Mouse (Mus musculus) thymus, postnatal 25 days (tissue): ENCODE measurements around the gene Pik3cg.

ENCODE experiments used
- DNase-seq: peaks from one replicate; pipeline ENCODE4 v3.0.0; 2022

Pik3cg gene

DNA sequence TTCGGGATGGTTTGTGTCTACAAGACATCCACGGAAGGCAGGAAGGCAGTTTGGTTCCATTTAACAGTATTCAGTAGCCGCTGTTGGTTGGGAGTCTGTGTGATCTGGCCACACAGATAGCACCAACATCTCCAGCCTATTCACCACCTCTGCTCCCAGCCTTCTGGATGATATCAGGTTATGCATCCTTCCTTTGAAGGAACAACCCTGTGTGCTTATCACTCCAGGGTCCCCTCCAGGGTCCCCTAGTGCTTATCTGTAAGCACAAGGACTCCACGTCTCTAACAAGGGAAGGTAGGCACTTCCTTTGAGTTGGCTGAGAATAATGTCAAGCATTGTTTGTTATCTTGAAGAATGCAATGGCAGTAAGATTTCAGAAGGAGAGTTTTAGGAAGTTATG is 65.3 kb downstream of the Pik3cg start:
- DNase-seq: no peak

DNA sequence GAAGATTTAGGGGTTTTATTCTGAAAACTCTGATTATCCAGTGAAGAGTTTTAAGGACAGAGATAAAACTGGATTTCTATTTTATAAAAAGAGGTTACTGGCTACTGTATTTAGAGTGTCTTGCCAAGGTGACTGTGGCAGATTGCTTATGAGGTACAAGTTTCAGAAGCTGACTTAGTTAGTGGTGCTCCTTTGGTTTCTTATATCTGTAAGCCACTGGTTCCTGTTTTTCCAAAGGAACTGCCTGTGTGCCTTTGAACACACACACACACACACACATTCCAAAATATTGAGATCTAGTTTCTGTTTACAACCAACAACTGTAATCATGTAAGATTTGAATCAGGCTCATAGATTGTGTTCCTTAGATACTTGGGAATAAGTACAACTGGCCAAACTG is 66.7 kb downstream of the Pik3cg start:
- DNase-seq: no peak

DNA sequence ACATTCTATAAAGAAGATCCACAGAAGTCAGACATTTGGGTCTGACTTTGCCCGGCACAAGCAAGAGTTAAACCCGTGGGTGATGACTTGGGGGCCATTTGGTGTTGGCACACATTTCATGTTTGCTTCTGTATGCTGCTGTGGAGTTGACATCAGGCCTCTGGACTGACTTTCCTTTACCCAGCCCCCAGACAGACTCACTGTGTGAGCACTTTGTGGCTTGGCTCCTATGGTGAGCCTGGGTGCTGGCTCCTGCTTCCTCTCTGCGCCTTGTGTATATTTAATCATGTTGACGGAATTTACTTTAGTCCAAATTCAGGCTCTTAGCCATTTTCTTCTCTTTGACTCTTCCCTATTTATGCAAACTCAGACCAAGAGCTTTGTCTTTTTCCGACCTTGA is 69.6 kb downstream of the Pik3cg start:
- peak; percentile 24 for DNase-seq

DNA sequence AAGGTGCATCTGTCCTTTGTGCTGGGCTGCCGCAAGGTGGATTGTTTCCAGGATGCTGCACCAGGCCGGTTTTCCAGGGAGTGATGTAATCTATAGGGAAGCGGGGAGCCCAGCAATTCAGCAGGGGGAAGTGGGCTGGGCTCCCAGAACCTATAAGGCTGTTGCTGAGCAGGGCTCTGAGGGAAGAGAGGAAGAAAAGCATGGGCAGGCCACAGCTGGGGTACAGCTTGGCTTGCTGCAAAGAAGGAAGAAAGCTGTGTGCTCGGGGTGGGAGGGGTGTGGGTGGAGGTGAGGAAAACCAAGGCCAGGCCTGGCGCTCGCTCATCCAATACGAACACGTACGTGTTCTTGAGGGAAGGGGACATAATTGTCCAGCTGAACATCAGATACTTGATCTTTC is 70.1 kb downstream of the Pik3cg start:
- peak; percentile 30 for DNase-seq

DNA sequence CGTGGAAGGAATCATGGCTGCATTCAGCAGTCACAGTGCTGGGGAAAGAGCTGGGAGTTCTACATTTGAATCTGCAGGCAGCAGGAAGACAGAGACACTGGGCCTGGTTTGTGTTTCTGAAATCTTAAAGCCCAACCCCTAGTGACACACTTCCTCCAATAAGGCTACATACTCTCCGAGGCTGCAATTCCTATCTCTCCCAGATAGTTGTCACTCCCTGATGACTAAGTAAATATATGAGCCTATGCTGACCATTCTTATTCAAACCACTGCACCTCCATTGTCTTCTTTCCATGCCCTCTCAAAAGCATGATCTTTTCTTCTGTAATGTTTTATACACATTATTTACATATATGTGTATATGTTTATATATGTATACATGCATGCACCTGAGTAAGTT is 70.9 kb downstream of the Pik3cg start:
- no peak for DNase-seq

DNA sequence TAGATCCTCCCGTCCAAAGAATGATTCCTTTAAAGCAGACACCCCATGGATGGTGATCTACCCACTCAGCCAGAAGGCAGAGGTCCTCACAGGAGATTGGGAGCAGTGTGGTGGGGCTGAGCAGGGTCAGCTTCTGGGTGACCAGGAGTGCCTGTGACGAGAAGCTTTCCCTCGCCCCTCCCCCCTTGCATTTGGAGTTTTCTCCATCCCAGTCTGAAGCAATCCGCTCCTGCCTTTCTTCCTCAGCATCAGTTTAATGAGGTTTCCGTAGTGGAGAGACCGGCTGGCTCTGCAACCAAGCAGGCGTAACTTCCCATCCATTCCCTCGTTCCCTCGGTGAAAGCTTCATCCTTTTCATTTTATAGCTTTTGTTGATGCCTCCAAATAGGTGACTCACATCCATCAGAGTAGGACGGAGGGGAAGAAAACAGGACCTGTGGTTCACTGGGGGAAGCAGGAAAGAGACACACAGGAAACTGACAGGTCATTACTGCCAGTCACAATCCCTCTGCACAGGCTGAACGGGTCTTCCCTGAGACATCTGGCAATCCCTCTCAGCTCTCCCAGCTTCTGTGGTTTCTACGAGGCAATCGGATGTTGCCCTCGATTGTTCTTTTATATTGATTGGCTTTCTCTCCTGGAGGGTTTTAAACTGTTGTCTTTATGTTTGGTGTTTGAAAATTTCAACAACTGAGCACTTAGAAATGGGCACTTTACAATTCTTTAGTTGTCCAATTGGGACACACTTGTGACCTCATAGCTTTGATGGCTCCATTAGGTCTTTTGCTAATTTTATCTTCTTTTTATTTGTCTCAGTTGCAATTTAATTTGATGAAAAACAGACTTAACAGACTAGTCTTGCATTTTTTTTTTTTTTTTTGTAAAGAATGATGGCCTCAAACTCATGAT is 80.6 kb downstream of the Pik3cg start:
- no peak for DNase-seq

DNA sequence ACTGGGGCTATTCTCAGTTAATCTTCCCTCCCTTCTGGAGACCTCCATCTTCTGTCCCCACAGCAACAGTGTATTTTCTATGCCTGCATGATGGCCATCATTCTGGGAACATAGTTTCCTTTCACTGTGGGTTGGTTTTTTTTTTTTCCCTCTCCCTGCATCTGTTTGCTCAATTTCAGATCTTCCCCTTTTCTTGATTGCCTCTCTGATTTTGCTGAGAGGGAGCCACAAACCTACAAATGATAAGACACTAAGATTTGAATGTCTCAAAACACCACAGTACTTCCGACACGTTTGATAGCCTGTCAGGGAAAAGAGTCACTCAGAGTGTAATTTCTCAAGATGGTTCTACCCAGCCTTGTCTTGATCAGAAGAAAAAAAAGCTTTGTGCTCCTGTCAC is 81.3 kb downstream of the Pik3cg start:
- DNase-seq: no peak

DNA sequence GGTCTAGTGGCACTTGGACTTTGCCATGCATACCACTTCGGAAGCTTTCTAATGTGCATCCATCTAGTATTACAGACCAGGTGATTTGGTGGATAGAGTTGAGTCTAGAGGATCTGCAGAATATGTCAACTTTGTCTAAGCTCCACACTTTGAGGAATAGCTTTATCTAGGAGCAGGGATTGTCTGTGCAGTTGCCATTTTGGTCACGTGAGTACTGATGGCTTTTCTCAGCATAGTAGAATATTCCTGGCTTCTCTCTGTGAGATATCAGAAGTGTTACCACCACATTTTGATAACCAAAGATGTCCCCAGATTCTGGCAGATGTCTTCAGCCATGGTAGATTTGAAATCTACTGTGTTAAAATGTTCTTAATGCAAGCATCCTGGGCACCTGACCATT is 84.0 kb downstream of the Pik3cg start:
- DNase-seq: no peak

DNA sequence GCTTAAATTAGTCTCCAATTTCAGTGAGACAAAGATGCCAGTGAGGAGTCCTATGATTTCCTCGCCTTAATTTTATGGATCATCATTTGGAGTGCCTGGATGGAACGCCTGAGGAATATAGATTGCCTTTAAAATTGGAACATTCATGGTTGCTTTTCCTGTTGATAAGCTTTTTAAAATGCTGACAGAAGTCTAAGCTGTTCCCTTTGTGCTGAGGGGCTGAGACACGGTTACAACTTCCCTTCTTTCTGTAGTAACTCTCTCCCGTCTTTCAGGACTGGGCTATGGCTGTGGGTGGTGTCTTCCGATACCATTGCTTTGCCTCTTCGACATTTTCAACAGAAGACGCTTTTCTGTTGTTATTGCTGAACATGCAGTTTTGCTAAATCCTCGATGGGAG is 84.4 kb downstream of the Pik3cg start:
- no peak for DNase-seq

DNA sequence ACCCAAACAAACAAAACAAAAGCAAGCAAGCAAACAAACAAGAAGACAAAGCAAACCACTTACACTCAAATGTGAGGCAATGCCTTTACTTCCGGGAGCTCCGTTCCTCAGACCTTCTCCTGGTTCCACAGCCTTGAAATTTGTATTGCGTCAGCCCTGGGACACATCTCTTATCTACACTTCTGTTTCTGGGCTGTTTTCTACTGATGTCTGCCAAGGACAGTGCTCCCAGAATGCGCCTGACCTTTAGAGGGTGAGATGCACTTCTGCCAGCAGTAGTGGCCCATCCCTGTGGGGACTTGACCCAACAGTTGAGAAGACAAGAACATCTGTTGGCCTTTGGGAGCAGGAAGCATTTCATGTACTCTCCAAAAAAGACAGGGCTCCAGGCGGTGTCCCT is 84.9 kb downstream of the Pik3cg start:
- no peak for DNase-seq
